13 mouse cellular contexts compared by ENCODE assay signal in the genomic region with DNA sequence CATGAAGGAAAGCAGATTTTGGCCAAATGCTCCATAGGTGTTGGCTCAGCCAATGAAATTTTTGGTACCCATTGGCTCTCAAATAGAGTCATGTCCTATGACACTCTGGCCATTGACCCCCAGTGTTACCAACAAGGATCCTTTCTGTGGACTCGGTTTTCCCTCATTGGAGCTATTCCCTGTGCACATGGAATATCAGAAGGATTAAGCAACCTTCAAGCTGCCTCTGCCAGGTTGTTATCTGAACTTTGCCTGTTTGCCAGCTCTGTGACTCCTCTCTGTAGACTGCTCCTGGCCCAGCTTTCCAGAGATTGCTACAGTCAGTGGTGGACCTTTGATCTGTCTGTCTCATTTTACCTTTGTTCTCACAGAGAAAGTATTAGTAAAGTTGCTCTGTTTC.
DNase-seq lines count a peak whose midpoint lies in the region; ATAC-seq and TF ChIP-seq lines count a peak whose summit lies in the region.
"Had no signal": no experiment of that assay in that cellular context is flagged by ENCODE, and none has a peak within 500 bp of the region (broad histone marks: within the 10 kb centered on the region; RNA-seq: fewer than 3 reads in every experiment).

No protein-coding gene starts in this region.

- no peaks in the 10 kb centered on the region for H3K4me1 ChIP-seq in heart, embryonic 12.5 days (replicated peaks)
- H3K4me1 ChIP-seq in liver, postnatal 0 days (ENCODE audit: insufficient read depth) = no peaks in the 10 kb centered on the region
- H3K4me1 ChIP-seq: embryonic facial prominence, embryonic 12.5 days; hindbrain, embryonic 10.5 days; lung, embryonic 15.5 days had no signal

- ATAC-seq in heart, embryonic 12.5 days (ENCODE audit: insufficient number of reproducible peaks, low FRiP score) = no peak
- ATAC-seq in liver, postnatal 0 days = peak; percentile 100
- ATAC-seq: activated CD4-positive, CD25-positive, alpha-beta regulatory T cell, adult 4 months had no signal

- no peak overlapping the region for H3K27ac ChIP-seq in heart, embryonic 12.5 days (ENCODE audit: poor library complexity, severe bottlenecking)
- H3K27ac ChIP-seq in liver, postnatal 0 days (ENCODE audit: low read depth) = peak overlapping the region; percentile 79
- H3K27ac ChIP-seq: embryonic facial prominence, embryonic 12.5 days; hindbrain, embryonic 10.5 days; limb, embryonic 12.5 days; lung, embryonic 15.5 days had no signal

- intact Hi-C loops in heart, postnatal 14 days (cut with DNase I) = no loop called here

- 68% methylated on average over 1 of the region's 1 CpGs for WGBS in heart, embryonic 12.5 days
- WGBS in liver, postnatal 0 days (ENCODE audit: insufficient replicate concordance) = 33% methylated on average over 1 of the region's 1 CpGs

- no peak overlapping the region for H3K4me3 ChIP-seq in heart, embryonic 12.5 days
- H3K4me3 ChIP-seq in liver, postnatal 0 days (ENCODE audit: low read depth, low read length) = no peak overlapping the region
- H3K4me3 ChIP-seq: embryonic facial prominence, embryonic 12.5 days; hindbrain, embryonic 10.5 days; limb, embryonic 12.5 days; lung, embryonic 15.5 days had no signal

- H3K9ac ChIP-seq in heart, embryonic 12.5 days = no peak overlapping the region
- no peak overlapping the region for H3K9ac ChIP-seq in liver, postnatal 0 days (replicated peaks)
- H3K9ac ChIP-seq: embryonic facial prominence, embryonic 12.5 days; limb, embryonic 12.5 days; lung, embryonic 15.5 days had no signal

- TF ChIP-seq EP300 in liver, postnatal 0 days (IDR thresholded peaks at IDR 0.05; ENCODE audit: low read depth) = peak; percentile 67; the same call in 1 of the 2 replicates

- TF ChIP-seq CTCF in liver, postnatal 0 days (IDR thresholded peaks at IDR 0.05; ENCODE audit: low read depth) = no peak

- H3K9me3 ChIP-seq in heart, embryonic 12.5 days (replicated peaks) = no peaks in the 10 kb centered on the region
- H3K9me3 ChIP-seq in liver, postnatal 0 days (ENCODE audit: low read length) = no peaks in the 10 kb centered on the region
- H3K9me3 ChIP-seq: embryonic facial prominence, embryonic 12.5 days; hindbrain, embryonic 10.5 days; limb, embryonic 12.5 days; lung, embryonic 15.5 days had no signal

- H3K36me3 ChIP-seq in heart, embryonic 12.5 days = no peaks in the 10 kb centered on the region
- H3K36me3 ChIP-seq in liver, postnatal 0 days (replicated peaks; ENCODE audit: insufficient read depth, low read length) = no peaks in the 10 kb centered on the region
- H3K36me3 ChIP-seq: embryonic facial prominence, embryonic 12.5 days; hindbrain, embryonic 10.5 days; limb, embryonic 12.5 days; lung, embryonic 15.5 days had no signal

- H3K4me2 ChIP-seq in heart, embryonic 12.5 days = no peak overlapping the region
- no peak overlapping the region for H3K4me2 ChIP-seq in liver, postnatal 0 days (ENCODE audit: low read depth, low read length)
- H3K4me2 ChIP-seq: embryonic facial prominence, embryonic 12.5 days; limb, embryonic 12.5 days; lung, embryonic 15.5 days had no signal

- no peaks in the 10 kb centered on the region for H3K27me3 ChIP-seq in heart, embryonic 12.5 days (replicated peaks)
- H3K27me3 ChIP-seq in liver, postnatal 0 days (ENCODE audit: insufficient read depth, low read length) = no peaks in the 10 kb centered on the region
- H3K27me3 ChIP-seq: embryonic facial prominence, embryonic 12.5 days; limb, embryonic 12.5 days; lung, embryonic 15.5 days had no signal

- DNase-seq in heart, adult 18-20 months = peak; percentile 49 to 57
- peak; percentile 53 for DNase-seq in liver, postnatal 0 days
- no peak for DNase-seq in liver
- peak; percentile 8 to 12 for DNase-seq in heart, postnatal 14 days
- peak; percentile 6 for DNase-seq in skeletal muscle tissue, adult 2 months (ENCODE audit: low read depth, low spot score)
- no peak for DNase-seq in urinary bladder, postnatal 4 days (ENCODE audit: low spot score in 2 of 2)
- DNase-seq: cerebellum, adult 9-11 months had no signal

Comparison
In these comparisons a context has a peak if more than half of its experiments do, and no peak if none do; other contexts are left out.
1. DNase-seq: peak in heart, adult 18-20 months (2 of 2), liver, postnatal 0 days (single experiment), heart, postnatal 14 days (2 of 2) and skeletal muscle tissue, adult 2 months (single experiment); none in liver (single experiment) and urinary bladder, postnatal 4 days (0 of 2).